Mouse (Mus musculus): Measurements from ENCODE around the gene Ccser1.

DNA sequence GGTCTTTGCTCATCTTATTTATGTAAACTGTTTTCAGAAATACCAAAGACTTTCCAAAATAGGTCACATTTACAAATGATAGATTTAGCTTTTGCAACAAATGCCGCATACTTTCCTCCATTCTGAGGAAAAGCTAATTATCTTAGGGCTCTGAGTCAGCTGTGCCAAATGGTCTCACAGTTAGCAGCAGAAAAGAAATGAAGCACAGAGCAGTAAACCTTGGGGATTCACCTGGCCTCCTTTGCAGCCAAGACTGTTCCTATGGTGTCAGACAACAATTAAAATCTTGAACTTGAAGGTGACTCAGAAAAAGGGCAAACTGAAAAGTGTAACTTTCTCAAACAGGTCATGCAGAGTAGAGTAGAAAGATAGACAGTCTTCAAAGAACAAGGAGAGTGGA is 759.1 kb downstream of the Ccser1 start:
- TF ChIP-seq CTCF (IDR thresholded peaks at IDR 0.05; ENCODE audit: insufficient read depth, low read depth, low read length) (no peak), POLR2A (IDR thresholded peaks at IDR 0.05; ENCODE audit: insufficient read depth, low read depth, low read length) (no peak)
